Mouse (Mus musculus): Measurements from ENCODE around the gene Arr3. TPM values are rescaled to one million over a fixed set of nuclear protein-coding genes. Genes with fewer than 3 reads are reported as not detected.

Arr3 gene
- polyA plus RNA-seq, 1 experiment from 2014 or later = 0.27 TPM

DNA sequence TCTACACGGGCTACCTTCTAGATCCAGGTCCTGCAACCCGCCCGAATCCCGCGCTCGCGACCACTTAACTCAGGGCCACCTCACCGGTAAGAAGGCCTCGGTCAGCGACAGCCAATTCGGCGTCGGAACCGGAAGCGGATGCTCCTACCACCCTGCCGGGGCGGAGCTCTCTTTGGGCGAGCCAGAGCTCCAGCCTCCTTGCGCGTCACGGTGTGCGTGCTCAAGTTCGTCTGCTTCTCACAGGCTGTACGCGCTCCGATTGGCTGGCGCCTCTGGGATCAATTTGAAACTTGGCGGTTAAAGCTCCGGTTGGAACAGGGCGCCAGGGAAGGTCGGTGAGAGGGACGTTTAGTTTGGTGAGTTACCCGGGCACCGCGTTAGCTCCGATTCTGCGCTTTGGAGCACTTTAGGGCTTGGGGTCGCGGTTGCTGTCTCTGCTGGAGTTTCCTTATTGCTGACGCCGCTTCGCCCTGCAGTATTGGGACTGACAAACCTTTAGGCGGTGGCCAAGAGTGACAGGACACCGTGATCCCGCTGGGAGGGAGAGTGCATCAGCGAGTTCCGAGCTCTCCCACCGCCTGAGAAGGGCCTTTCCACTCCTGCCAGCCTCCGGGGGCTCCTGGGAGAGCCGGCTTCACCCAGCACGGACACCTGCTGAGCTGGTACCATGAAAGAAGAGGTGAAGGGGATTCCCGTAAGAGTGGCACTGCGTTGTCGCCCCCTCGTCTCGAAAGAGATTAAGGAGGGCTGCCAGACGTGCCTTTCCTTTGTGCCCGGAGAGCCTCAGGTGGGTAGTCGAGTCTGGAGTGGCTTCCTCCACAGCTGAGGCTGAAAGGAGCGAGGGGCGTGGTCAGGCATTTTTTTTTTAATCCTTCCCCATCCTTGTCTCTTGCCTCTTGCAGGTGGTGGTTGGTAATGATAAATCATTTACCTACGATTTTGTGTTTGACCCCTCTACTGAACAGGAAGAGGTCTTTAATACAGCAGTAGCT is 20.8 kb downstream of the Arr3 start, which contains the start of gene Pdzd11:
Gene Pdzd11, minus strand, starts transcription at position 767 of the 992 bp plus-strand sequence.
- peaks cover 12% of the 10 kb centered on the region for H3K4me1 ChIP-seq (replicated peaks)
- H3K4me2 ChIP-seq (replicated peaks) = peak within 1 kb of the TSS; percentile 70
- peak within 1 kb of the TSS; percentile 58 for H3K9ac ChIP-seq (replicated peaks)
- peak within 1 kb of the TSS; percentile 54 for H3K4me3 ChIP-seq (replicated peaks)
- H3K27me3 ChIP-seq = no peaks in the 10 kb centered on the region
- 20% methylated on average over 62 of the region's 62 CpGs for WGBS
- peak; percentile 100 for ATAC-seq
- peaks cover 16% of the 10 kb centered on the region for H3K36me3 ChIP-seq
- no peak within 1 kb of the TSS for H3K27ac ChIP-seq
- no peaks in the 10 kb centered on the region for H3K9me3 ChIP-seq

DNA sequence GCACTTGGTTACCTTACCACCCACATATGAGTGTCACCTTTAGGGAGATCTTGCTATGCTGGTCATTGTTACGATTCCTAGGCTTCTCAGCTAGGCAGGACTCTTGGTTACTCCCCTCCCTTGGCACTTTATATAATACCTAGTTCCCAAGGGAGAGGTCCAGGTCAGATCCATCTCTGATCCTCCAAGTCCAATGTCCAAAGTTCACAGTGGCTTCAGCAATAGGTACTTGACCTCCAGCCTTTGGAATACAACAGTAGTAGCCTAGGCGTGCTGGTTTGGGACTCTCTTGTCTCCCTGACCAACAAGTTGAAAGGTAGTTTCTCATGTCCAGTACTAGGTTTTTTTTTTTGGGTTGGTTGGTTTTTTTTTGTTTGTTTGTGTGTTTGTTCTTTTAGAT is 23.8 kb downstream of the Arr3 start:
- no peak overlapping the region for H3K4me2 ChIP-seq (replicated peaks)
- H3K4me1 ChIP-seq (replicated peaks) = peaks cover 12% of the 10 kb centered on the region
- H3K9ac ChIP-seq (replicated peaks) = no peak overlapping the region
- no peaks in the 10 kb centered on the region for H3K36me3 ChIP-seq
- ATAC-seq = no peak
- H3K4me3 ChIP-seq (replicated peaks) = no peak overlapping the region
- 76% methylated on average over 2 of the region's 2 CpGs for WGBS
- H3K27ac ChIP-seq = no peak overlapping the region
- H3K9me3 ChIP-seq = no peaks in the 10 kb centered on the region
- H3K27me3 ChIP-seq = no peaks in the 10 kb centered on the region

DNA sequence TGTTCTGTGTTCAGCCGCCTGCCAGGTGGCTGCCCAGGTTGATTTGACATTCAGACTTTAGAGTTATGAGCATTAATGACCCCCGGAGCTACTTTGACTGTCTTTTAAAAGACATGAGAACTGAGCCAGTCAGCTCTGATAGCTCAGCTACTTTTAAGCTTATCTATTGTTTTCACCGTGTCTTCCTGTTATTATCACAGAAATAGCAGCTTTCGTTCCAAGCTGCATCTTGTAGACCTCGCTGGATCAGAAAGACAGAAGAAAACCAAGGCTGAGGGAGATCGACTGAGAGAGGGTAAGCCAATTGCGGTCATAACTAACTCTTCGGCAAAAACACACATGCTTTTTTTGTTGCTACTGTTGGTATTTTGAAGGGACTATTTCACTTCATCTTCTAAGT is 33.2 kb downstream of the Arr3 start:
- H3K4me3 ChIP-seq (replicated peaks) = no peak overlapping the region
- WGBS = 91% methylated on average over 8 of the region's 8 CpGs
- H3K4me1 ChIP-seq (replicated peaks) = no peaks in the 10 kb centered on the region
- no peaks in the 10 kb centered on the region for H3K9me3 ChIP-seq
- no peak overlapping the region for H3K27ac ChIP-seq
- 0 out of 2 replicates have a peak, but pooled peaks cover 3% of the 10 kb centered on the region for H3K36me3 ChIP-seq
- no peak for ATAC-seq
- no peak overlapping the region for H3K4me2 ChIP-seq (replicated peaks)
- H3K27me3 ChIP-seq = 0 out of 2 replicates have a peak, but pooled peaks cover 3% of the 10 kb centered on the region
- no peak overlapping the region for H3K9ac ChIP-seq (replicated peaks)

DNA sequence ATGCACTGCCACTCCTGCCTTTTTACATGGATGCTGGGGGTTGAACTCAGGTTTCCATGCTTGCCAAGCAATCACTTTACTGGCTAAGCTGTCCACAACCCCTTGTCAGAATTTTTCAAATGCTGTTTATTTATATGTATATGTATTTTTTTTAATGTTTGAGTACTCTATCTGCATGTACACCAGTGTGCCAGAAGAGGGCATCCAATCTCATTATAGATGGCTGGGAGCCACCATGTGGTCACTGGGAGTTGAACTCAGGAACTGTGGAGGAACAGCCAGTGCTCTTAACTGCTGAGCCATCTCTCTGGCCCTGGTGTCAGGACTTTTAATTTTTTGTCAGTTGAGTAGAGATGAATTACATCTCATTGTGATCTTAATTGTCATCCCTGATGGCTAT is 47.6 kb downstream of the Arr3 start:
- Histone ChIP-seq H3K27ac (no peak overlapping the region), H3K4me2 (replicated peaks) (no peak overlapping the region), H3K27me3 (no peaks in the 10 kb centered on the region), H3K9ac (replicated peaks) (no peak overlapping the region), H3K4me3 (replicated peaks) (no peak overlapping the region), H3K4me1 (replicated peaks) (no peaks in the 10 kb centered on the region), H3K36me3 (no peaks in the 10 kb centered on the region), H3K9me3 (no peaks in the 10 kb centered on the region)
- no peak for ATAC-seq

DNA sequence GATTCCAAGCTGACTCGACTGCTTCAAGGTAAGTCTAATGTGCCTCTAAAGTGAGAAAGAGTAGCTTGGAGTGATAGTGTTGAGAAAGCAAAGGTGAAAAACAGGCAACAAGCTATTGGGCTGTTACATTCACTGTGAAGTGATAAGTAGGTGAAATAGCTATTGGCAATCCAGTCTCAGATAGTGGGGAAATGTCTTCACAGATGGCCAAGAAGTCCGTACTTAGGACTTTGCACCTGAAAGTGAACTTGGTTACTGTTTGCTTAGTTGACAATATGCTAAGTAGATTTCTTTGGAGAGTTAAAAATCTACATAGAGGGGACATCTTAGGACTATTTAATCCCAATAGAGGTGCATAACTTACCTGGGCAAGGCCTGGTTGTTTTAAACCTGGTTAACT is 59.5 kb downstream of the Arr3 start:
- H3K27ac ChIP-seq = no peak overlapping the region
- no peak for ATAC-seq
- H3K27me3 ChIP-seq = no peaks in the 10 kb centered on the region
- WGBS = 90% methylated on average over 2 of the region's 2 CpGs
- no peaks in the 10 kb centered on the region for H3K4me1 ChIP-seq (replicated peaks)
- H3K9me3 ChIP-seq = no peaks in the 10 kb centered on the region
- H3K4me2 ChIP-seq (replicated peaks) = no peak overlapping the region
- H3K9ac ChIP-seq (replicated peaks) = no peak overlapping the region
- H3K36me3 ChIP-seq = no peaks in the 10 kb centered on the region
- H3K4me3 ChIP-seq (replicated peaks) = no peak overlapping the region

Other genes with a start within 250 kb of the Arr3 start
- not detected in 2 replicates for gene Otud6a, start 176.5 kb upstream of the Arr3 start, polyA plus RNA-seq (2015; fragmentation: Nextera tagmentation; extraction: Ambion mirVana)
- gene Awat2, start 162.8 kb upstream of the Arr3 start, polyA plus RNA-seq (2015; fragmentation: Nextera tagmentation; extraction: Ambion mirVana) = 0.24 and 0.26 TPM in 2 replicates
- gene Igbp1, start 111.2 kb upstream of the Arr3 start, polyA plus RNA-seq (2015; fragmentation: Nextera tagmentation; extraction: Ambion mirVana) = 29.0 and 30.1 TPM in 2 replicates
- gene Dgat2l6, start 80.7 kb upstream of the Arr3 start, polyA plus RNA-seq (2015; fragmentation: Nextera tagmentation; extraction: Ambion mirVana) = not detected in 2 replicates
- not detected in 2 replicates for gene Awat1, start 33.2 kb upstream of the Arr3 start, polyA plus RNA-seq (2015; fragmentation: Nextera tagmentation; extraction: Ambion mirVana)
- not detected in 2 replicates for gene P2ry4, start 10.6 kb upstream of the Arr3 start, polyA plus RNA-seq (2015; fragmentation: Nextera tagmentation; extraction: Ambion mirVana)
- 13.2 and 14.0 TPM in 2 replicates for gene Kif4, start 20.2 kb downstream of the Arr3 start, polyA plus RNA-seq (2015; fragmentation: Nextera tagmentation; extraction: Ambion mirVana)
- 121 and 135 TPM in 2 replicates for gene Pdzd11, start 21.1 kb downstream of the Arr3 start, polyA plus RNA-seq (2015; fragmentation: Nextera tagmentation; extraction: Ambion mirVana)
- 24.8 and 26.1 TPM in 2 replicates for gene Gdpd2, start 124.4 kb downstream of the Arr3 start, polyA plus RNA-seq (2015; fragmentation: Nextera tagmentation; extraction: Ambion mirVana)
- 9.4 and 10.8 TPM in 2 replicates for gene Dlg3, start 162.2 kb downstream of the Arr3 start, polyA plus RNA-seq (2015; fragmentation: Nextera tagmentation; extraction: Ambion mirVana)

Measured in midbrain, embryonic 13.5 days (tissue).